Mouse (Mus musculus) liver, embryonic 18 days (tissue): Measurements from ENCODE around the gene Myo18b. TPM values are rescaled to one million over a fixed set of nuclear protein-coding genes. Genes with fewer than 3 reads are reported as not detected.

Experiments used
- polyA plus RNA-seq: library from polyadenylated mRNA; depleted of rRNA; stranded (reverse); fragments of >200 nt; gene quantifications from 2 replicates; pipeline ENCODE4 v1.2.3, GENCODE M21; 2012; rRNA removed

The Myo18b gene
- 0.07 and 0.12 TPM in 2 replicates for polyA plus RNA-seq

GRCm38 (mm10) chr5:112895674-112896654 lies at the start of gene Myo18b:
TSS of gene Myo18b (minus strand) at chr5:112896362.

Other genes starting within 250 kb of the Myo18b start
- 4.1 and 5.1 TPM in 2 replicates for gene Grk3, start 119.4 kb upstream of the Myo18b start, polyA plus RNA-seq
- gene Crybb2, start 173.8 kb upstream of the Myo18b start, polyA plus RNA-seq: not detected in 2 replicates
- gene Crybb3, start 185.2 kb upstream of the Myo18b start, polyA plus RNA-seq: 0.14 and 0.22 TPM in 2 replicates